In the genomic region with DNA sequence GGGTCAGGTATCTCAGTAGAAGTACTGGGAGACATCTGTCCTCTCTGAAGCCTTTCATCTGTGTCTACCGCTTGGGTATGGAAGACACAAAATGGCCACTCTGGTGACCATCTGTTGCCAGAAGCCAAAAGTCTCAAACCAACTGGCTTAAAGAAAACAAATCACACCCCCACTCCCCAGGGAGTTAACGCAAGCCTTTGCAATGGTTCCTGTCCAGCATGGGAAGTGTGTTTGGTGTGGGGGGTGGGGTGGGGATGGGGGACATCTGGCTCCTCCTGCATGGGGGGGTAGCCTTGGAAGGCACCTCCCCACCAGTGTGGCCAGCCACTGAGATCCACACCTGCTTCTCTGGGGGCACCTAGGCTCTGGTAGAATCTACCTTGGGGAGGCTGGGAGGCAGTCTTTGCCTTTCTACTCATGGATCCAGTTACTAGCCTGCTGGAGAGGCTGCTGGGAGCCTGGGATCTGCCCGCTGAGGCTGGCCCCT, we compare ENCODE assay signal across 8 mouse cellular contexts. TPM values are rescaled to one million over a fixed set of nuclear protein-coding genes. Genes with fewer than 3 reads are reported as not detected.
DNase-seq lines count a peak whose midpoint lies in the region; ATAC-seq lines count a peak whose summit lies in the region.

No protein-coding gene starts in this region.

- peak; percentile 36 to 48 for DNase-seq in kidney, postnatal 36 days
- no peak for DNase-seq in kidney, postnatal 14 days
- no peak for DNase-seq in forebrain, embryonic 10.5 days (ENCODE audit: extremely low spot score, low spot score)
- DNase-seq in intestine, embryonic 14.5 days (ENCODE audit: low spot score): no peak
- no peak for DNase-seq in cerebellum, adult 11-12 months
- DNase-seq in cerebellum, adult 8-10 months: no peak
- DNase-seq in urinary bladder, postnatal 10 days (ENCODE audit: low spot score): no peak

- H3K27me3 ChIP-seq in forebrain, embryonic 10.5 days (ENCODE audit: poor library complexity, severe bottlenecking): no peaks in the 10 kb centered on the region
- no peaks in the 10 kb centered on the region for H3K27me3 ChIP-seq in intestine, embryonic 14.5 days (replicated peaks; ENCODE audit: control insufficient read depth, insufficient read depth, low read length)
- H3K27me3 ChIP-seq in neural tube, embryonic 14.5 days (ENCODE audit: control insufficient read depth, insufficient read depth, low read length): no peaks in the 10 kb centered on the region

- peaks cover 59% of the 10 kb centered on the region for H3K36me3 ChIP-seq in forebrain, embryonic 10.5 days (replicated peaks)
- H3K36me3 ChIP-seq in intestine, embryonic 14.5 days (ENCODE audit: control insufficient read depth, insufficient read depth, low read length): peaks cover 15% of the 10 kb centered on the region
- H3K36me3 ChIP-seq in neural tube, embryonic 14.5 days (ENCODE audit: control insufficient read depth, insufficient read depth, low read length): no peaks in the 10 kb centered on the region

- WGBS in forebrain, embryonic 10.5 days: 11% methylated on average over 3 of the region's 3 CpGs
- 31% methylated on average over 3 of the region's 3 CpGs for WGBS in intestine, embryonic 14.5 days
- WGBS in neural tube, embryonic 14.5 days: 2% methylated on average over 3 of the region's 3 CpGs

- ATAC-seq in intestine, embryonic 14.5 days (replicated peaks; ENCODE audit: low FRiP score, low TSS enrichment, low read depth): no peak
- no peak for ATAC-seq in neural tube, embryonic 14.5 days (ENCODE audit: low read depth)

- H3K4me3 ChIP-seq in forebrain, embryonic 10.5 days: peak overlapping the region; percentile 37
- no peak overlapping the region for H3K4me3 ChIP-seq in intestine, embryonic 14.5 days (ENCODE audit: low read depth, low read length)
- no peak overlapping the region for H3K4me3 ChIP-seq in neural tube, embryonic 14.5 days (ENCODE audit: low read depth, low read length)

- no peaks in the 10 kb centered on the region for H3K9me3 ChIP-seq in forebrain, embryonic 10.5 days
- no peaks in the 10 kb centered on the region for H3K9me3 ChIP-seq in intestine, embryonic 14.5 days (ENCODE audit: control insufficient read depth, low read length)
- H3K9me3 ChIP-seq in neural tube, embryonic 14.5 days (ENCODE audit: control insufficient read depth, low read length): no peaks in the 10 kb centered on the region

- H3K4me2 ChIP-seq in intestine, embryonic 14.5 days (ENCODE audit: low read length): no peak overlapping the region
- H3K4me2 ChIP-seq in neural tube, embryonic 14.5 days (ENCODE audit: low read depth, low read length): peak overlapping the region; percentile 35; the same call in 1 of the 2 replicates

- peak overlapping the region; percentile 97 for H3K27ac ChIP-seq in forebrain, embryonic 10.5 days
- peak overlapping the region; percentile 70 for H3K27ac ChIP-seq in intestine, embryonic 14.5 days (ENCODE audit: low read depth)
- peak overlapping the region; percentile 88 for H3K27ac ChIP-seq in neural tube, embryonic 14.5 days (ENCODE audit: low read depth, low read length)

- H3K4me1 ChIP-seq in forebrain, embryonic 10.5 days: peaks cover 100% of the 10 kb centered on the region
- peaks cover 60% of the 10 kb centered on the region for H3K4me1 ChIP-seq in intestine, embryonic 14.5 days (replicated peaks; ENCODE audit: control insufficient read depth, insufficient read depth, low read length)
- H3K4me1 ChIP-seq in neural tube, embryonic 14.5 days (ENCODE audit: control insufficient read depth, insufficient read depth, low read length): peaks cover 80% of the 10 kb centered on the region

- H3K9ac ChIP-seq in intestine, embryonic 14.5 days (ENCODE audit: low read length): no peak overlapping the region
- H3K9ac ChIP-seq in neural tube, embryonic 14.5 days (replicated peaks; ENCODE audit: low read depth, low read length): no peak overlapping the region; the same call in 1 of the 2 replicates

RNA-seq across cellular contexts. Expression of a gene that starts 29.6 kb away (rescaled TPM):
- polyA plus RNA-seq in forebrain, embryonic 10.5 days (2016; fragmentation: Nextera tagmentation; extraction: Ambion mirVana): 25.4 and 26.7 TPM in 2 replicates
- polyA plus RNA-seq in intestine, embryonic 14.5 days (2014; fragmentation: Nextera tagmentation; extraction: Ambion mirVana): 21.6 and 24.3 TPM in 2 replicates
- 20.8 and 26.6 TPM in 2 replicates for polyA plus RNA-seq in neural tube, embryonic 14.5 days (2014; fragmentation: Nextera tagmentation; extraction: Ambion mirVana)

RNA-seq across cellular contexts. Expression of a gene that starts 41.9 kb away (rescaled TPM):
- 27.0 and 29.8 TPM in 2 replicates for polyA plus RNA-seq in forebrain, embryonic 10.5 days (2016; fragmentation: Nextera tagmentation; extraction: Ambion mirVana)
- polyA plus RNA-seq in intestine, embryonic 14.5 days (2014; fragmentation: Nextera tagmentation; extraction: Ambion mirVana): 33.7 and 39.8 TPM in 2 replicates
- polyA plus RNA-seq in neural tube, embryonic 14.5 days (2014; fragmentation: Nextera tagmentation; extraction: Ambion mirVana): 27.2 and 35.2 TPM in 2 replicates

Comparison
In these comparisons a context has a peak if more than half of its experiments do, and no peak if none do; other contexts are left out.
1. DNase-seq: peak in kidney, postnatal 36 days (2 of 2); none in kidney, postnatal 14 days (single experiment), forebrain, embryonic 10.5 days (single experiment), intestine, embryonic 14.5 days (single experiment), cerebellum, adult 11-12 months (single experiment), cerebellum, adult 8-10 months (single experiment) and urinary bladder, postnatal 10 days (single experiment).
2. Peak in every context shown above with its lines, with median percentiles within 50 percentile points of each other: H3K27ac ChIP-seq.